Mouse (Mus musculus) lung, postnatal 36 days (tissue): Measurements from ENCODE around the gene Psg27.
"Not testable (repeated sequence)": the region's sequence is repeated elsewhere in the genome, so short reads cannot be mapped to it uniquely, and the experiment has no call there.

Source experiments
- DNase-seq: peaks from one replicate; pipeline ENCODE4 v3.0.0; 2022; ENCODE audit warnings: mixed read lengths

Psg27 gene

GRCm38 (mm10) chr7:18567205-18567604 is at the start of gene Psg27:
Gene Psg27, minus strand, starts transcription at chr7:18567305.
- DNase-seq = no peak

GRCm38 (mm10) chr7:18616401-18616800 is 49.3 kb upstream of the Psg27 start, which contains the start of gene Psg23:
Gene Psg23, minus strand, starts transcription at chr7:18616501.
- not testable (repeated sequence) for DNase-seq

- no peak for DNase-seq
These were observed 7.3 kb downstream of the Psg27 start for GRCm38 (mm10) chr7:18559850-18560249.

- not testable (repeated sequence) for DNase-seq
These were observed 11.4 kb downstream of the Psg27 start for GRCm38 (mm10) chr7:18555751-18556150.

- DNase-seq = peak; percentile 5
These were observed 33.7 kb downstream of the Psg27 start for GRCm38 (mm10) chr7:18533420-18533819.

- no peak for DNase-seq
These were observed 34.9 kb downstream of the Psg27 start, which contains the start of gene Psg25 for GRCm38 (mm10) chr7:18532169-18532568. Gene Psg25, minus strand, starts transcription at chr7:18532269.

- no peak for DNase-seq
These were observed 42.4 kb downstream of the Psg27 start for GRCm38 (mm10) chr7:18524668-18525067.

GRCm38 (mm10) chr7:18512848-18513247 is 54.3 kb downstream of the Psg27 start:
- not testable (repeated sequence) for DNase-seq

GRCm38 (mm10) chr7:18512417-18512816 is 54.7 kb downstream of the Psg27 start:
- DNase-seq = not testable (repeated sequence)

- DNase-seq = no peak
These were observed 55.6 kb downstream of the Psg27 start for GRCm38 (mm10) chr7:18511479-18511878.
